8 mouse cellular contexts compared by ENCODE assay signal in the genomic region with DNA sequence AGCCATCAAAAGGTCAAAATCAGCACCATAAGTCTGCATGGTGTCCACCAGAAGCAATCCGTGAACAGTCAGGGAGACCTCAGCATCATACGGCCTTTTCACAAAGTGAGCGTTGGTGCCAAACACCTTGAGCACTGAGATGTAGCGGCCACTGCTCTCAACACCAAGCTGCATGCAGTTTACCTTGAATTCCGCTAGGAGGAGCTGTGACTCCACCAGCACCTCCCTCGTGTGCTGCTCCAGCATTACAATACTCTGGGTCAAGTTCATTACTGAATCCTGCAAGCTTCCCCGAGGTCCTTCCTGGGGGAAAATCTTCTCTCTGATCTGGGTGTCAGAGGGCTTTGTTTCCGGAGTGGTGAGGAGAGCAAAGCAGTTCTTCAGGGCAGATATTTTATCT. TPM values are rescaled to one million over a fixed set of nuclear protein-coding genes. Genes with fewer than 3 reads are reported as not detected.
DNase-seq lines count a peak whose midpoint lies in the region; ATAC-seq and TF ChIP-seq lines count a peak whose summit lies in the region.

No protein-coding gene starts in this region.

- TF ChIP-seq EP300 in CH12.LX (IDR thresholded peaks at IDR 0.05; ENCODE audit: low read length): no peak
- TF ChIP-seq EP300 in liver, postnatal 0 days (IDR thresholded peaks at IDR 0.05; ENCODE audit: low read depth): no peak

- TF ChIP-seq POLR2A in CH12.LX (IDR thresholded peaks at IDR 0.05; ENCODE audit: low read depth, low read length): no peak

- H3K9me3 ChIP-seq in CH12.LX (replicated peaks; ENCODE audit: low read length): no peaks in the 10 kb centered on the region
- H3K9me3 ChIP-seq in heart, embryonic 16.5 days (replicated peaks; ENCODE audit: control insufficient read depth, low read length): no peaks in the 10 kb centered on the region
- H3K9me3 ChIP-seq in liver, postnatal 0 days (ENCODE audit: low read length): no peaks in the 10 kb centered on the region
- H3K9me3 ChIP-seq in neural tube, embryonic 13.5 days: 0 out of 2 replicates have a peak, but pooled peaks cover 3% of the 10 kb centered on the region

- H3K27ac ChIP-seq in CH12.LX (ENCODE audit: insufficient read depth, low read depth): no peak overlapping the region
- no peak overlapping the region for H3K27ac ChIP-seq in heart, embryonic 16.5 days (ENCODE audit: low read length)
- no peak overlapping the region for H3K27ac ChIP-seq in liver, postnatal 0 days (ENCODE audit: low read depth)
- no peak overlapping the region for H3K27ac ChIP-seq in neural tube, embryonic 13.5 days (replicated peaks)

- peaks cover 6 to 12% of the 10 kb centered on the region in 2 experiments for H3K4me1 ChIP-seq in CH12.LX (ENCODE audit: control insufficient read depth in 1 of 2, insufficient read depth in 2 of 2)
- H3K4me1 ChIP-seq in heart, embryonic 16.5 days (ENCODE audit: control insufficient read depth, insufficient read depth, low read length): no peaks in the 10 kb centered on the region
- no peaks in the 10 kb centered on the region for H3K4me1 ChIP-seq in liver, postnatal 0 days (ENCODE audit: insufficient read depth)
- no peaks in the 10 kb centered on the region for H3K4me1 ChIP-seq in neural tube, embryonic 13.5 days (replicated peaks)

- H3K4me2 ChIP-seq in CH12.LX (ENCODE audit: insufficient read depth, low read depth, poor library complexity, severe bottlenecking): no peak overlapping the region
- H3K4me2 ChIP-seq in heart, embryonic 16.5 days (ENCODE audit: low read depth, low read length): no peak overlapping the region
- H3K4me2 ChIP-seq in liver, postnatal 0 days (ENCODE audit: low read depth, low read length): no peak overlapping the region
- no peak overlapping the region for H3K4me2 ChIP-seq in neural tube, embryonic 13.5 days

- ATAC-seq in common myeloid progenitor, adult 5-6 weeks (replicated peaks; ENCODE audit: low read depth, poor library complexity, severe bottlenecking): peak; percentile 98
- 0 out of 2 replicates have a peak, but pooled peaks have one; percentile 37 for ATAC-seq in heart, embryonic 16.5 days (replicated peaks; ENCODE audit: extremely low read depth, insufficient read depth, low FRiP score)
- ATAC-seq in liver, postnatal 0 days: peak; percentile 74
- peak; percentile 47; the same call in 1 of the 2 replicates for ATAC-seq in neural tube, embryonic 13.5 days (ENCODE audit: low read depth)

- in situ Hi-C loops in CH12.LX (cut with MboI; ENCODE audit: low pct_ligation_motif_present, low pct_unique_long_range_greater_than_20kb, low sequenced_read_pairs): loop anchor here (25.0 kb wide), 1 partner anchor 394 kb away; no protein-coding TSS in a partner anchor

- no peaks in the 10 kb centered on the region for H3K79me2 ChIP-seq in CH12.LX (replicated peaks; ENCODE audit: control insufficient read depth, extremely low read depth, insufficient read depth, poor library complexity, severe bottlenecking)

- 41% methylated on average over 8 of the region's 8 CpGs for WGBS in heart, embryonic 16.5 days
- 47% methylated on average over 8 of the region's 8 CpGs for WGBS in liver, postnatal 0 days (ENCODE audit: insufficient replicate concordance)
- WGBS in neural tube, embryonic 13.5 days: 51% methylated on average over 8 of the region's 8 CpGs

- no peak overlapping the region for H3K9ac ChIP-seq in CH12.LX (ENCODE audit: insufficient read depth, low read depth)
- H3K9ac ChIP-seq in heart, embryonic 16.5 days (ENCODE audit: low read length): no peak overlapping the region
- H3K9ac ChIP-seq in liver, postnatal 0 days (replicated peaks): no peak overlapping the region
- no peak overlapping the region for H3K9ac ChIP-seq in neural tube, embryonic 13.5 days

- peaks cover 54 to 85% of the 10 kb centered on the region in 2 experiments for H3K36me3 ChIP-seq in CH12.LX (replicated peaks in 1 of 2; ENCODE audit: control insufficient read depth in 1 of 2, insufficient read depth in 1 of 2, low read length in 1 of 2)
- peaks cover 78% of the 10 kb centered on the region for H3K36me3 ChIP-seq in heart, embryonic 16.5 days (ENCODE audit: control insufficient read depth, insufficient read depth)
- H3K36me3 ChIP-seq in liver, postnatal 0 days (replicated peaks; ENCODE audit: insufficient read depth, low read length): peaks cover 79% of the 10 kb centered on the region
- peaks cover 94% of the 10 kb centered on the region for H3K36me3 ChIP-seq in neural tube, embryonic 13.5 days

- H3K27me3 ChIP-seq in CH12.LX (replicated peaks): no peaks in the 10 kb centered on the region
- H3K27me3 ChIP-seq in heart, embryonic 16.5 days (ENCODE audit: control insufficient read depth, insufficient read depth, low read length): no peaks in the 10 kb centered on the region
- H3K27me3 ChIP-seq in liver, postnatal 0 days (ENCODE audit: insufficient read depth, low read length): no peaks in the 10 kb centered on the region
- no peaks in the 10 kb centered on the region for H3K27me3 ChIP-seq in neural tube, embryonic 13.5 days

- peak; percentile 63 for DNase-seq in CH12.LX (ENCODE audit: extremely low read depth)
- DNase-seq in ZHBTc4 (ENCODE audit: low read depth, low spot score): peak; percentile 84
- DNase-seq in kidney, postnatal 10 days: peak; percentile 60
- DNase-seq in liver, postnatal 0 days: peak; percentile 54
- peak; percentile 61 for DNase-seq in thymus, postnatal 14 days

- H3K4me3 ChIP-seq in CH12.LX (replicated peaks in 1 of 3; ENCODE audit: low read depth in 2 of 3, low read length in 2 of 3, poor library complexity in 1 of 3): no peak overlapping the region
- H3K4me3 ChIP-seq in heart, embryonic 16.5 days (ENCODE audit: low read length): no peak overlapping the region
- H3K4me3 ChIP-seq in liver, postnatal 0 days (ENCODE audit: low read depth, low read length): no peak overlapping the region
- no peak overlapping the region for H3K4me3 ChIP-seq in neural tube, embryonic 13.5 days

- TF ChIP-seq RAD21 in CH12.LX (IDR thresholded peaks at IDR 0.05; ENCODE audit: low read depth, low read length): peak; percentile 90

- dilution Hi-C loops in CH12.LX (cut with MboI; ENCODE audit: extremely low pct_ligation_motif_present, extremely low pct_unique_long_range_greater_than_20kb, low sequenced_read_pairs): no loop called here

- peak; percentile 90 to 100 for TF ChIP-seq CTCF in CH12.LX (conservative IDR thresholded peaks at IDR 0.05 in 1 of 2, IDR thresholded peaks at IDR 0.05 in 1 of 2; ENCODE audit: low read depth in 2 of 2, low read length in 2 of 2)
- TF ChIP-seq CTCF in liver, postnatal 0 days (IDR thresholded peaks at IDR 0.05; ENCODE audit: low read depth): peak; percentile 97

TF ChIP-seq in CH12.LX, 34 proteins besides CTCF, POLR2A, EP300 and RAD21:
- no peak for TF ChIP-seq JUND (conservative IDR thresholded peaks at IDR 0.05; ENCODE audit: low read depth, low read length)
- TF ChIP-seq TBP (conservative IDR thresholded peaks at IDR 0.05; ENCODE audit: low read depth, low read length): no peak
- peak; percentile 38; the same call in 1 of the 2 replicates for TF ChIP-seq ZC3H11A (IDR thresholded peaks at IDR 0.05; ENCODE audit: low read depth, low read length)
- no peak for TF ChIP-seq SIN3A (IDR thresholded peaks at IDR 0.05; ENCODE audit: low read length)
- TF ChIP-seq MAX (IDR thresholded peaks at IDR 0.05; ENCODE audit: low read length): 0 out of 2 replicates have a peak, but pooled peaks have one; percentile 33
- TF ChIP-seq SMC3 (IDR thresholded peaks at IDR 0.05; ENCODE audit: low read depth, low read length): peak; percentile 71
- no peak for TF ChIP-seq CHD2 (IDR thresholded peaks at IDR 0.05; ENCODE audit: low read length)

RNA-seq across cellular contexts. Expression of gene Vps13d, which starts 38.8 kb away (rescaled TPM):
- total RNA-seq in CH12.LX (2012; rRNA removed): 9.7 and 10.8 TPM in 2 replicates
- 8.2 and 9.8 TPM in 2 replicates for total RNA-seq in CH12.LX (2014; rRNA removed)
- polyA plus RNA-seq in CH12.LX (2012; ENCODE audit: insufficient read length, low read depth): 9.4 and 9.6 TPM in 2 replicates
- 26.6 and 41.7 TPM in 2 replicates for total RNA-seq in common myeloid progenitor, adult 5-6 weeks (2017)
- polyA plus RNA-seq in heart, embryonic 16.5 days (2015; fragmentation: Nextera tagmentation; extraction: Ambion mirVana): 7.6 and 9.0 TPM in 2 replicates
- 6.6 and 7.0 TPM in 2 replicates for polyA plus RNA-seq in liver, postnatal 0 days (2015; fragmentation: Nextera tagmentation; extraction: Ambion mirVana)
- 6.3 and 8.0 TPM in 2 replicates for polyA plus RNA-seq in neural tube, embryonic 13.5 days (2015; fragmentation: Nextera tagmentation; extraction: Ambion mirVana)

Comparison
In these comparisons a context has a peak if more than half of its experiments do, and no peak if none do; other contexts are left out.
1. ATAC-seq: peak in every context shown above with its lines; median percentile 98 in common myeloid progenitor, adult 5-6 weeks; 74 in liver, postnatal 0 days; 47 in neural tube, embryonic 13.5 days; 37 in heart, embryonic 16.5 days.